Mouse (Mus musculus) heart, embryonic 11.5 days (tissue): ENCODE measurements around the gene Zmiz1. TPM values are rescaled to one million over a fixed set of nuclear protein-coding genes. Genes with fewer than 3 reads are reported as not detected.

Source experiments
- ATAC-seq: fragments of 200-750 bp; cut with Nextera tagmentation; replicated peaks from 2 replicates; pipeline ENCODE4 v1.8.0; 2017; ENCODE audit warnings: moderate library complexity; ENCODE audit not compliant: insufficient number of reproducible peaks, low FRiP score, low TSS enrichment
- H3K27ac ChIP-seq: fragments of 300-500 bp; sonication (generic); 2 replicates; pipeline ENCODE4 v1.5.1; 2014; ENCODE audit warnings: mild to moderate bottlenecking, low read depth, low read length
- H3K27me3 ChIP-seq: fragments of 300-500 bp; sonication (generic); 2 replicates; pipeline ENCODE4 v1.6.1; 2014; ENCODE audit warnings: mild to moderate bottlenecking, low read length, mixed read lengths; ENCODE audit not compliant: control insufficient read depth, insufficient read depth
- H3K36me3 ChIP-seq: fragments of 300-500 bp; sonication (generic); 2 replicates; pipeline ENCODE4 v1.6.1; 2014; ENCODE audit warnings: mild to moderate bottlenecking, low read length, moderate library complexity, mixed read lengths; ENCODE audit not compliant: control insufficient read depth, insufficient read depth
- H3K4me1 ChIP-seq: fragments of 300-500 bp; sonication (generic); 2 replicates; pipeline ENCODE4 v1.6.1; 2014; ENCODE audit warnings: low read length; ENCODE audit not compliant: control insufficient read depth, insufficient read depth
- H3K4me2 ChIP-seq: fragments of 300-500 bp; sonication (generic); 2 replicates; pipeline ENCODE4 v1.6.1; 2014; ENCODE audit warnings: mild to moderate bottlenecking, moderate library complexity
- H3K4me3 ChIP-seq: fragments of 300-500 bp; sonication (generic); 2 replicates; pipeline ENCODE4 v1.5.1; 2014; ENCODE audit warnings: low read depth, low read length
- H3K9ac ChIP-seq: fragments of 300-500 bp; sonication (generic); 2 replicates; pipeline ENCODE4 v1.6.1; 2014; ENCODE audit warnings: mild to moderate bottlenecking, low read depth, low read length, moderate library complexity
- H3K9me3 ChIP-seq: fragments of 300-500 bp; sonication (generic); replicated peaks from 2 replicates; pipeline ENCODE4 v1.6.1; 2016; ENCODE audit warnings: low read length; ENCODE audit not compliant: control insufficient read depth
- WGBS: fragments of 180-500 bp; shearing (Covaris S2); extraction: QIAGEN DNeasy Blood & Tissue Kit; methylation state at CpG from one replicate; pipeline ENCODE4 v1.1.7; 2014; ENCODE audit not compliant: insufficient replicate concordance; 5-methylcytosine and 5-hydroxymethylcytosine counted together
- polyA plus RNA-seq: library from polyadenylated mRNA; unstranded; fragments of >200 nt; fragmentation: Nextera tagmentation; extraction: Ambion mirVana; gene quantifications from 2 replicates; pipeline ENCODE4 v1.2.1, GENCODE M21; 2014

Gene Zmiz1
- polyA plus RNA-seq, 1 experiment from 2014 or later: 34.9 TPM

DNA sequence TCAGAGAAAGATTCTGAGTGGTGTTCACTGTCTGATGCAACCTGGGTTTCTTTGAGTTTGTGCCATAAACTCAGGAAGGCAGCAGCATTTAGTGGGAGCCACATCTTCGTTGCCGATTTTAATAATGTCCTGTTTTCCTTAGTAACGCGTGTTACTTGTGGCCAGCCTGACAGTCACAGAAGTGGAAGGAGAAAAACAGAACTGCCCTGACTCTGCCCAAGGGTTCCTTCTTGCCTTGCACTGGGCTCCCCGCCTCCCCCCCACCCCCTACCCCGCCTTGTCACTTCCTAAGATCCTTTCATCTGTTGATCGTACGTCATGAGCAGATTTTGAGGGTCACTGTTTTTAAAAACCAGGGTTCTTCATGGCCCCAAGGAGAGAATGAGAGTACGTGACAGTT lies 88.9 kb downstream of the Zmiz1 start:
- Histone ChIP-seq H3K36me3 (peaks cover 7% of the 10 kb centered on the region; the same call in 1 of the 2 replicates), H3K4me3 (no peak overlapping the region), H3K9ac (no peak overlapping the region), H3K9me3 (no peaks in the 10 kb centered on the region), H3K4me1 (peaks cover 23% of the 10 kb centered on the region), H3K27me3 (no peaks in the 10 kb centered on the region), H3K4me2 (no peak overlapping the region), H3K27ac (no peak overlapping the region)
- 82% methylated on average over 9 of the region's 9 CpGs for WGBS
- no peak for ATAC-seq

DNA sequence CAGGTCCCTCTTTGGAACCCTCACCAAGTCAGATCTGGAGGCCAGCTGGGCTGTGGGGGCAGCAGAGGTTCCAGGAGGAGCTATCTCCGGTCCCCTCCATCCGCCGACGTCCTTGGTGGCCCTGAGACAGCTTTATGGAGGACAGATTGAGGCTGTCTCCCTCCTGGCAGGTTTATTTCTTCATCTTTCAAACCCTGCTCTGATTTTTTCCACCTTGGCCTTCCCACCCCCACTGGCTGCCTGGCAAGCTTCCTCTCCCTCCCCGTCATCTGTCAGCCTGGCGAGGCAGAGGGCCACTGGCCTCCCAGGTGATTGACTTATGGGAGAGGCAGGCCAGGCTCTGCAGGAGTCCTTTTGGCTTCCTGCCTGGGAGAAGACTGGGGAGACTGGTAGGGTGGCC lies 89.7 kb downstream of the Zmiz1 start:
- no peak overlapping the region for H3K4me2 ChIP-seq
- peaks cover 7% of the 10 kb centered on the region for H3K36me3 ChIP-seq
- no peak for ATAC-seq
- 0 out of 2 replicates have a peak overlapping the region, but pooled peaks have one; percentile 25 for H3K27ac ChIP-seq
- H3K4me1 ChIP-seq: peaks cover 29% of the 10 kb centered on the region
- H3K27me3 ChIP-seq: no peaks in the 10 kb centered on the region
- H3K9me3 ChIP-seq: no peaks in the 10 kb centered on the region
- 47% methylated on average over 6 of the region's 6 CpGs for WGBS
- H3K4me3 ChIP-seq: no peak overlapping the region
- no peak overlapping the region for H3K9ac ChIP-seq

DNA sequence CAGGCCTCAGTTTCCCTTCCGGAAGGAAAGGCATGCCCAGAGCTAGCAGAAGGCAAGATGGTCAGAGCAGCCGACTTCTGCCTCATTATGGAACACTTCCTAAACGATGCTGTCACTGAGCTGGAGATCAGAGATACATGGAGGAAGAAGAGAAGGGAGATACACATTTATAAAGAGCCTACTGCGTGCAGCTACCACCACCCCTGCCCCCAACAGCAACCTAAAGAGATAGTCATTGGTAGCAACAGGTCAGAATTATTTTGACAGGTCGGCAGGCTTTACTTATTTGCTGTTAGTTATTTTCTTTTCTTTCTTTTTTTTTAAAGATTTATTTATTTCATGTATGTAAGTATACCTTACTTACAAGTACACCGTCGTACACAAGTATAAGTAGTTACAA lies 90.1 kb downstream of the Zmiz1 start:
- Histone ChIP-seq H3K4me2 (no peak overlapping the region), H3K4me3 (no peak overlapping the region), H3K9me3 (no peaks in the 10 kb centered on the region), H3K36me3 (peaks cover 9% of the 10 kb centered on the region), H3K4me1 (peaks cover 32% of the 10 kb centered on the region), H3K27ac (no peak overlapping the region), H3K9ac (no peak overlapping the region), H3K27me3 (no peaks in the 10 kb centered on the region)
- 89% methylated on average over 7 of the region's 7 CpGs for WGBS
- ATAC-seq: no peak

DNA sequence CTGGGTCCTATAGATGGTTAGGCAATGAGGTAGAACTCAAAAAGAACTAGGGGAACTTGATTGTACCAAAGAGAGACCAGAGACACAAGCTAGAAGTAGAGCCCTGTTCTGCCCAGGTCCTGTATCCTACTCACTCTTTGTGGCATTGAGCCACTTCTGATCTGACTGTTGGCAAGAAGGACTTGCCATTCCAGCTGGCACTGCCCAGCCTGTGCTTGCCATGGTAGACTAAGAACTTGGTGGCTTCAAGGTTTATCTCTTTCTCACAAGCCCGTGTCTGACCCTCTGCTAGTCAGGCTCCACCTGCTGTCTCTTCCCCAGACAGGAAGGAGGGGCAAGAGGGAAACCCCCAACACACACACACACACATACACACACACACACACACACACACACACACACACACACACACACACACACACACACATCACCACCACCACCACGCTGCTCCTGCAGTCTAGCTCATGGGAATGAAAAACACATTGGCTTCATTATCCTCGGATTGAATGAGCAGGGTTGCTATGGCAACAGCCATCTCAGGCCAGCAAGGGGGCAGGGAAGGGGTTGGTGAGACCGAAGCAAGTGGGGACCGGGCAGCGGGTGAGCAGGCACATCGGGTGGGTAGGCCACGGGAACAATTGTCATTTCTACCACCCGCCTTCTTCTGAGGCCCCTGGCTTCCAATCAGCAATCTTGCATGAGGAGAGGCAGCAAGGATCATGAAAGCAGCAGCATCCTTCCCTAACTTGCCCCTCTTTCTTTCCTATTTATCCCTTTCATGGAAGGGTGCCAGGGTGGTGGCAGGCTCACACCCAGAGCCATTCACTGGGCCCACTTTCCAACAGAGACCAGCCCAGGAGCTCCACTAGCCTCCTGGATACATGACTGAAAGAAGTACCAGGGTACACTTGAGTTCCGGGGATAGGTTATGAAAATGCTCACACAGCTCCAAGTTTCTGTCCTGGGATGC lies 91.2 kb downstream of the Zmiz1 start:
- 75% methylated on average over 10 of the region's 10 CpGs for WGBS
- ATAC-seq: no peak
- no peak overlapping the region for H3K4me3 ChIP-seq
- H3K4me2 ChIP-seq: no peak overlapping the region
- peaks cover 8% of the 10 kb centered on the region for H3K36me3 ChIP-seq
- H3K9me3 ChIP-seq: no peaks in the 10 kb centered on the region
- no peaks in the 10 kb centered on the region for H3K27me3 ChIP-seq
- H3K27ac ChIP-seq: no peak overlapping the region
- H3K9ac ChIP-seq: no peak overlapping the region
- peaks cover 41% of the 10 kb centered on the region for H3K4me1 ChIP-seq

DNA sequence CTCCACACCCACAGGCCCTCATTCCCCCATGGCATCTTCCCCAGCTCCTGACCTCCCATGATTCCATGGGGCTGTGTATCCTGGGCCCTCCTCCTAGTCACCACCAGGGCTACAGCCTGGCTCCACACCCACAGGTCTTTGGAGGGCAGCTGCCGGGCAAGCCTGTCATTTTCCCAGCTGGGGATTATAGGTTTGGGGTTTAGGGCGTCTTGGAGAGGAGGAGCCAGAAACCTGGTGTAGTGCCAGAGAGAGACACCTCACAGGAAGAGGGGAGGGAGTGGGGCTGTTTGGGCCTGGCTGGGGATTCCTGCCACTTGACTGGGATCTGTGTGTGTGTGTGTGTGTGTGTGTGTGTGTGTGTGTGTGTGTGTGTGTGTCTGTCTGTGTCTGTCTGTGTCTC lies 92.7 kb downstream of the Zmiz1 start:
- Histone ChIP-seq H3K27me3 (no peaks in the 10 kb centered on the region), H3K4me1 (peaks cover 48% of the 10 kb centered on the region), H3K36me3 (peaks cover 2% of the 10 kb centered on the region; the same call in 1 of the 2 replicates), H3K27ac (no peak overlapping the region), H3K4me2 (no peak overlapping the region), H3K9me3 (no peaks in the 10 kb centered on the region), H3K9ac (no peak overlapping the region), H3K4me3 (no peak overlapping the region)
- ATAC-seq: no peak
- 43% methylated on average over 2 of the region's 2 CpGs for WGBS

DNA sequence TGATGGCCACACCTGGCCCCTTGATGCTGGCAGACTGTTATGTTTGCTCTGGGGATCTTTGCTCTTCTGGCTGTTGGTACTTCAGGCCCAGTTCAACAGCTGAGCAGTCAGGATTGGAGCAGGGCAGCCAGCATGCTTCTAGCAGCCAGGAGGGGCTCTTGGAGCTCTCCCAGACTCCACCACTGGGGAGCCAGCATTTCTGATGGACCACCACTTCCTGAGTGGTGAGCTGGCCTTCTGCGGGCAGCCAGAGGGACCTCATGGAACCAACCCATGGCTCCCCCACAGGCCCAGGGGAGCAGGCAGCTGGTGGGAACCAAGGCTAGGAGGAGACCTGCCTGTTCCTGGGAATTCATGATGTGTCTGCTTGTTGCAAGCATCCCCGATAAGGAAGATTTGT lies 94.4 kb downstream of the Zmiz1 start:
- no peak overlapping the region for H3K9ac ChIP-seq
- WGBS: 70% methylated on average over 2 of the region's 2 CpGs
- no peaks in the 10 kb centered on the region for H3K27me3 ChIP-seq
- H3K4me1 ChIP-seq: peaks cover 55% of the 10 kb centered on the region
- no peak overlapping the region for H3K27ac ChIP-seq
- no peaks in the 10 kb centered on the region for H3K9me3 ChIP-seq
- no peak overlapping the region for H3K4me3 ChIP-seq
- H3K4me2 ChIP-seq: no peak overlapping the region
- no peak for ATAC-seq
- peaks cover 2% of the 10 kb centered on the region; the same call in 1 of the 2 replicates for H3K36me3 ChIP-seq

DNA sequence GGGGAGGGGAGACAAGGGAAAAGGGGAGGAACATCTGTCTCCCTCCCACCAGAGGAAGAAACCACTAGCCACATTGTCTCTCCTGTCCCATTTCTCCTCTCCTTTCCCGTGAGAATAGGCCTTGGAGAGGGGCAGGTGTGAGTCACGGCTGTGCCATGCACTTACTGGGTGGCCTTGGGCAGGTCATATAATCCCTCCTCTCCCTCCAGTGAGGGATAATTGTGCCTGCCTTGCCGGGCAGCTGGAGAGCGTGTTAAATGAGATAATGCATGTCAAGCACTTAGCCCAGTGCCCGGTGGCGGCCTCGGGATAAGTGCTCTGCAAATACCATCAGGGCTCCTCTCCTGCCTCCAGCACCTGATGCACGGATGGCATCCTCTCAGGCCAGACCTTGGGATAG lies 95.8 kb downstream of the Zmiz1 start:
- peaks cover 59% of the 10 kb centered on the region for H3K4me1 ChIP-seq
- no peak overlapping the region for H3K4me3 ChIP-seq
- no peak overlapping the region; the same call in 1 of the 2 replicates for H3K4me2 ChIP-seq
- H3K27me3 ChIP-seq: no peaks in the 10 kb centered on the region
- H3K9ac ChIP-seq: no peak overlapping the region
- H3K27ac ChIP-seq: 0 out of 2 replicates have a peak overlapping the region, but pooled peaks have one; percentile 15
- peaks cover 2% of the 10 kb centered on the region for H3K36me3 ChIP-seq
- no peaks in the 10 kb centered on the region for H3K9me3 ChIP-seq
- no peak; the same call in 1 of the 2 replicates for ATAC-seq
- 10% methylated on average over 8 of the region's 8 CpGs for WGBS

DNA sequence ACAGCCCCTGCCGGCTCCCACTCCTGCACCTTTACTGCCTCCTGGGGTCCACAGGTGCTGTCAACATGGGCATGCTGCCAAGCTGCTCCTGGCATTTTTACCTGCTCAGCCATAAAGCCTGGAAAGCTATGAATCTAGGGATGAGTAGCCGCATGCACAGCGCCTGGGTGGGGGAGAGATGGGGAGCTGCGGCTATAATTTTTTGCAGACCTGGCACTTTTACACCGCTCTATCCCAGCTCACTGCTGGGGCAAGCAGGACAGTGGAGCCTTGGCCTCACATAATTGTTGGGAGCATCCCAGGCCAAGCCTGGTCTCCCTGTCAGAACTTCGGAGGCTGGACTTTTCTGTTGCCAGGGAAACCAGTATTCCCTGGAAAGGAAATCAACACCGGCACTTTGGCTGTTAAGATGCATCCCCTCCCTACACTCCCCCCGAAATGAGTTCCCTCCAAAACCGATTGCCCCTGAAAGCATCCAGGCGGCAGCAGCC lies 96.4 kb downstream of the Zmiz1 start:
- H3K4me1 ChIP-seq: peaks cover 65% of the 10 kb centered on the region
- H3K27me3 ChIP-seq: no peaks in the 10 kb centered on the region
- ATAC-seq: no peak
- peaks cover 2% of the 10 kb centered on the region for H3K36me3 ChIP-seq
- no peak overlapping the region for H3K4me3 ChIP-seq
- 36% methylated on average over 10 of the region's 10 CpGs for WGBS
- H3K27ac ChIP-seq: no peak overlapping the region
- no peaks in the 10 kb centered on the region for H3K9me3 ChIP-seq
- no peak overlapping the region for H3K4me2 ChIP-seq
- no peak overlapping the region for H3K9ac ChIP-seq
